Comparison of ENCODE assay signal across 19 mouse cellular contexts in genomic region chr11:93696982-93697541, GRCm38 (mm10).
DNase-seq lines count a peak whose midpoint lies in the region; ATAC-seq and TF ChIP-seq lines count a peak whose summit lies in the region.
"Had no signal": no experiment of that assay in that cellular context is flagged by ENCODE, and none has a peak within 500 bp of the region (broad histone marks: within the 10 kb centered on the region; RNA-seq: fewer than 3 reads in every experiment).

No protein-coding gene starts in this region.

- H3K27ac ChIP-seq in lung, embryonic 15.5 days = no peak overlapping the region
- no peak overlapping the region for H3K27ac ChIP-seq in lung, postnatal 0 days (ENCODE audit: low read length)
- H3K27ac ChIP-seq: embryonic facial prominence, embryonic 13.5 days; embryonic facial prominence, embryonic 15.5 days; forebrain, embryonic 10.5 days; forebrain, embryonic 12.5 days had no signal

- H3K4me1 ChIP-seq in lung, embryonic 15.5 days = peaks cover 12% of the 10 kb centered on the region; the same call in 1 of the 2 replicates
- H3K4me1 ChIP-seq in lung, postnatal 0 days (ENCODE audit: insufficient read depth, low read depth, low read length) = no peaks in the 10 kb centered on the region
- no peaks in the 10 kb centered on the region for H3K4me1 ChIP-seq in lung, adult 2 months (ENCODE audit: control insufficient read depth, insufficient read depth, low read length)
- H3K4me1 ChIP-seq: embryonic facial prominence, embryonic 13.5 days; embryonic facial prominence, embryonic 15.5 days; forebrain, embryonic 10.5 days; forebrain, embryonic 12.5 days had no signal

- H3K4me2 ChIP-seq in lung, embryonic 15.5 days = no peak overlapping the region
- no peak overlapping the region for H3K4me2 ChIP-seq in lung, postnatal 0 days (replicated peaks; ENCODE audit: low read depth, low read length)
- H3K4me2 ChIP-seq: embryonic facial prominence, embryonic 13.5 days; embryonic facial prominence, embryonic 15.5 days; forebrain, embryonic 12.5 days had no signal

- peak; percentile 16 for DNase-seq in heart, adult 11 months
- no peak for DNase-seq in heart, postnatal 36 days
- DNase-seq in lung, adult 18-20 months = no peak
- DNase-seq in lung, postnatal 0 days (ENCODE audit: low spot score) = peak; percentile 51
- no peak for DNase-seq in lung, adult 2 months
- DNase-seq in lung, postnatal 36 days = peak; percentile 2
- DNase-seq in ovary, postnatal 36 days (ENCODE audit: low spot score) = no peak
- DNase-seq: adrenal gland, adult 2 months; adrenal gland, postnatal 10 days; adrenal gland, postnatal 25 days; embryo, embryonic 11 days had no signal

- H3K36me3 ChIP-seq in lung, embryonic 15.5 days = no peaks in the 10 kb centered on the region
- H3K36me3 ChIP-seq in lung, postnatal 0 days (ENCODE audit: insufficient read depth, low read length) = no peaks in the 10 kb centered on the region
- H3K36me3 ChIP-seq: embryonic facial prominence, embryonic 13.5 days; embryonic facial prominence, embryonic 15.5 days; forebrain, embryonic 10.5 days; forebrain, embryonic 12.5 days had no signal

- H3K4me3 ChIP-seq in lung, embryonic 15.5 days = no peak overlapping the region
- no peak overlapping the region for H3K4me3 ChIP-seq in lung, postnatal 0 days (ENCODE audit: low read depth, low read length)
- no peak overlapping the region for H3K4me3 ChIP-seq in lung, adult 2 months (replicated peaks; ENCODE audit: extremely low read depth, low read depth, low read length)
- H3K4me3 ChIP-seq: embryonic facial prominence, embryonic 13.5 days; embryonic facial prominence, embryonic 15.5 days; erythroblast, embryonic 14.5 days; forebrain, embryonic 10.5 days; forebrain, embryonic 12.5 days had no signal

- 38% methylated on average over 8 of the region's 8 CpGs for WGBS in lung, embryonic 15.5 days
- 43% methylated on average over 8 of the region's 8 CpGs for WGBS in lung, postnatal 0 days
- WGBS in lung, adult 2 months = 53% methylated on average over 8 of the region's 8 CpGs

- H3K9me3 ChIP-seq in lung, embryonic 15.5 days = no peaks in the 10 kb centered on the region
- H3K9me3 ChIP-seq in lung, postnatal 0 days (ENCODE audit: low read length) = no peaks in the 10 kb centered on the region
- H3K9me3 ChIP-seq: embryonic facial prominence, embryonic 13.5 days; embryonic facial prominence, embryonic 15.5 days; forebrain, embryonic 10.5 days; forebrain, embryonic 12.5 days had no signal

- no peaks in the 10 kb centered on the region for H3K27me3 ChIP-seq in lung, embryonic 15.5 days
- H3K27me3 ChIP-seq in lung, postnatal 0 days (replicated peaks; ENCODE audit: insufficient read depth, low read length) = no peaks in the 10 kb centered on the region
- H3K27me3 ChIP-seq: embryonic facial prominence, embryonic 13.5 days; embryonic facial prominence, embryonic 15.5 days; forebrain, embryonic 12.5 days had no signal

- no peak for TF ChIP-seq EP300 in lung, postnatal 0 days (IDR thresholded peaks at IDR 0.05)

- TF ChIP-seq CTCF in lung, postnatal 0 days (IDR thresholded peaks at IDR 0.05) = no peak
- no peak for TF ChIP-seq CTCF in lung, adult 2 months (IDR thresholded peaks at IDR 0.05; ENCODE audit: insufficient read depth, low read length)

- no peak overlapping the region for H3K9ac ChIP-seq in lung, embryonic 15.5 days
- H3K9ac ChIP-seq in lung, postnatal 0 days (replicated peaks; ENCODE audit: low read depth) = no peak overlapping the region
- H3K9ac ChIP-seq: embryonic facial prominence, embryonic 13.5 days; embryonic facial prominence, embryonic 15.5 days; forebrain, embryonic 12.5 days had no signal

- intact Hi-C loops in heart, postnatal 36 days (cut with DNase I) = no loop called here

- no peak for TF ChIP-seq POLR2A in lung, adult 2 months (IDR thresholded peaks at IDR 0.05; ENCODE audit: borderline replicate concordance, extremely low read depth, low read depth, low read length)

- peak; percentile 73; the same call in 1 of the 2 replicates for ATAC-seq in lung, embryonic 15.5 days (ENCODE audit: borderline replicate concordance, extremely low read depth, low FRiP score, low TSS enrichment)
- peak; percentile 62 for ATAC-seq in lung, postnatal 0 days
- ATAC-seq: forebrain, embryonic 14.5 days; forebrain, embryonic 16.5 days had no signal

Comparison
In these comparisons a context has a peak if more than half of its experiments do, and no peak if none do; other contexts are left out.
1. DNase-seq: peak in heart, adult 11 months (single experiment), lung, postnatal 0 days (single experiment) and lung, postnatal 36 days (single experiment); none in heart, postnatal 36 days (0 of 2), lung, adult 18-20 months (0 of 2), lung, adult 2 months (single experiment) and ovary, postnatal 36 days (single experiment).